Mouse (Mus musculus): ENCODE data around the gene Dok3.

- TF ChIP-seq TCF3 (IDR thresholded peaks at IDR 0.05; ENCODE audit: insufficient read length, low read depth), result no peak
- TF ChIP-seq POLR2A (IDR thresholded peaks at IDR 0.05; ENCODE audit: insufficient read length, low read depth), result no peak
- TF ChIP-seq TCF12 (IDR thresholded peaks at IDR 0.05; ENCODE audit: insufficient read depth, poor library complexity, severe bottlenecking), result no peak
- TF ChIP-seq REST (IDR thresholded peaks at IDR 0.05; ENCODE audit: insufficient read depth, insufficient read length), result no peak
- TF ChIP-seq SRF (IDR thresholded peaks at IDR 0.05; ENCODE audit: control insufficient read depth, insufficient read length, low read depth), result no peak
- TF ChIP-seq MYOD1 (IDR thresholded peaks at IDR 0.05; ENCODE audit: control insufficient read depth in 1 of 3, insufficient read length in 2 of 3, low read depth in 2 of 3), result no peak
- no peak for TF ChIP-seq MAX (IDR thresholded peaks at IDR 0.05; ENCODE audit: low read depth)
- TF ChIP-seq USF1 (IDR thresholded peaks at IDR 0.05; ENCODE audit: low read depth), result no peak
- no peak for TF ChIP-seq POLR2AphosphoS2 (IDR thresholded peaks at IDR 0.05; ENCODE audit: insufficient read length, low read depth)
- TF ChIP-seq CEBPB (IDR thresholded peaks at IDR 0.05; ENCODE audit: insufficient read depth, poor library complexity, severe bottlenecking), result no peak
- TF ChIP-seq E2F4 (IDR thresholded peaks at IDR 0.05; ENCODE audit: insufficient read depth), result no peak
Measured at GRCm38 (mm10) chr13:55527834-55528772, 993 bp downstream of the Dok3 start.

All from myocyte (in vitro differentiated cells).